Comparison of ENCODE assay signal across 8 mouse cellular contexts in genomic region chr2:3726501-3727078, GRCm38 (mm10).
DNase-seq lines count a peak whose midpoint lies in the region.

No protein-coding gene starts in this region.

- 0 out of 2 replicates have a peak, but pooled peaks cover 3% of the 10 kb centered on the region for H3K36me3 ChIP-seq in midbrain, embryonic 10.5 days

- no peak overlapping the region for H3K4me3 ChIP-seq in midbrain, embryonic 10.5 days

- peak; percentile 19 to 34 for DNase-seq in frontal cortex, postnatal 36 days (ENCODE audit: low spot score in 2 of 2)
- no peak for DNase-seq in frontal cortex, postnatal 10 days (ENCODE audit: low spot score in 2 of 2)
- peak; percentile 43 to 49 for DNase-seq in spleen, adult 18-20 months
- no peak for DNase-seq in spleen, postnatal 4 days (ENCODE audit: low spot score in 2 of 2)
- peak; percentile 59 to 86 for DNase-seq in layer of hippocampus, adult 18-20 months (ENCODE audit: low spot score in 2 of 2)
- peak; percentile 86 for DNase-seq in naive thymus-derived CD4-positive, alpha-beta T cell, adult 2 months (ENCODE audit: low read depth)
- no peak for DNase-seq in cerebellum, adult 11 months
- DNase-seq in midbrain, embryonic 10.5 days (ENCODE audit: low spot score): no peak

- no peaks in the 10 kb centered on the region for H3K9me3 ChIP-seq in midbrain, embryonic 10.5 days (replicated peaks)

- H3K4me1 ChIP-seq in midbrain, embryonic 10.5 days: peaks cover 14% of the 10 kb centered on the region

- no peak overlapping the region for H3K27ac ChIP-seq in midbrain, embryonic 10.5 days (replicated peaks)

- WGBS in midbrain, embryonic 10.5 days: 85% methylated on average over 13 of the region's 13 CpGs

- H3K27me3 ChIP-seq in midbrain, embryonic 10.5 days (ENCODE audit: low read depth, poor library complexity, severe bottlenecking): no peaks in the 10 kb centered on the region

Comparison
In these comparisons a context has a peak if more than half of its experiments do, and no peak if none do; other contexts are left out.
1. DNase-seq: peak in frontal cortex, postnatal 36 days (2 of 2), spleen, adult 18-20 months (2 of 2), layer of hippocampus, adult 18-20 months (2 of 2) and naive thymus-derived CD4-positive, alpha-beta T cell, adult 2 months (single experiment); none in frontal cortex, postnatal 10 days (0 of 2), spleen, postnatal 4 days (0 of 2), cerebellum, adult 11 months (single experiment) and midbrain, embryonic 10.5 days (single experiment).